Mouse (Mus musculus) E14TG2a.4 (cell line): ENCODE data around the gene Ifnar2.

Experiments
- CTCF ChIP-seq: conservative IDR thresholded peaks from 2 replicates; pipeline ENCODE4 v1.5.1; 2014; ENCODE audit warnings: low read length
- NANOG ChIP-seq: IDR thresholded peaks from 2 replicates; pipeline ENCODE4 v1.6.1; 2014; ENCODE audit warnings: borderline replicate concordance, low read length, mixed read lengths

GRCm38 (mm10) chr16:91446778-91447511 lies 74.4 kb downstream of the Ifnar2 start:
- TF ChIP-seq CTCF (no peak), NANOG (no peak)
